Mouse (Mus musculus) kidney, adult 2 months (tissue): ENCODE results near the gene Cd300ld2. TPM values are rescaled to one million over a fixed set of nuclear protein-coding genes. Genes with fewer than 3 reads are reported as not detected.

ENCODE experiments used
- DNase-seq: peaks from one replicate; pipeline ENCODE4 v3.0.0; 2021
- H3K27ac ChIP-seq: fragments of 200-500 bp; 2 replicates; pipeline ENCODE4 v1.5.1; 2012; ENCODE audit warnings: low read depth, low read length, control low read depth, inconsistent platforms; ENCODE audit not compliant: insufficient read depth
- H3K27me3 ChIP-seq: fragments of 200-500 bp; replicated peaks from 2 replicates; pipeline ENCODE4 v1.6.1; 2012; ENCODE audit warnings: mild to moderate bottlenecking, moderate library complexity, low read length, inconsistent platforms; ENCODE audit not compliant: control insufficient read depth, insufficient read depth
- H3K36me3 ChIP-seq: fragments of 200-500 bp; 2 replicates; pipeline ENCODE4 v1.6.1; 2012; ENCODE audit warnings: mild to moderate bottlenecking, moderate library complexity, low read length, inconsistent platforms; ENCODE audit not compliant: control insufficient read depth, insufficient read depth
- H3K4me1 ChIP-seq: fragments of 200-500 bp; 2 replicates; pipeline ENCODE4 v1.6.1; 2011; ENCODE audit warnings: low read length; ENCODE audit not compliant: control insufficient read depth, insufficient read depth
- H3K4me3 ChIP-seq: fragments of 200-500 bp; 2 replicates; pipeline ENCODE4 v1.5.1; 2011; ENCODE audit warnings: mild to moderate bottlenecking, low read depth, low read length, control low read depth; ENCODE audit not compliant: insufficient read depth
- CTCF ChIP-seq: fragments of 200-500 bp; conservative IDR thresholded peaks from 2 replicates; pipeline ENCODE4 v1.5.1; 2011; ENCODE audit warnings: low read depth, mild to moderate bottlenecking, control low read depth, low read length, moderate library complexity, mixed read lengths; ENCODE audit not compliant: insufficient read depth, insufficient read length
- POLR2A ChIP-seq: fragments of 200-500 bp; IDR thresholded peaks from one replicate; pipeline ENCODE4 v1.6.1; 2011; ENCODE audit warnings: low read depth, low read length, control low read depth
- WGBS: fragments of 180-500 bp; shearing (Covaris S2); methylation state at CpG from one replicate; pipeline ENCODE4 v1.1.7; 2018; 5-methylcytosine and 5-hydroxymethylcytosine counted together
- polyA plus RNA-seq: library from polyadenylated mRNA; depleted of rRNA; stranded (reverse); fragments of >200 nt; gene quantifications from 2 replicates; pipeline ENCODE4 v1.2.3, GENCODE M21; 2012; rRNA removed

Cd300ld2 gene
- polyA plus RNA-seq, 1 experiment, result 0.39 TPM

DNA sequence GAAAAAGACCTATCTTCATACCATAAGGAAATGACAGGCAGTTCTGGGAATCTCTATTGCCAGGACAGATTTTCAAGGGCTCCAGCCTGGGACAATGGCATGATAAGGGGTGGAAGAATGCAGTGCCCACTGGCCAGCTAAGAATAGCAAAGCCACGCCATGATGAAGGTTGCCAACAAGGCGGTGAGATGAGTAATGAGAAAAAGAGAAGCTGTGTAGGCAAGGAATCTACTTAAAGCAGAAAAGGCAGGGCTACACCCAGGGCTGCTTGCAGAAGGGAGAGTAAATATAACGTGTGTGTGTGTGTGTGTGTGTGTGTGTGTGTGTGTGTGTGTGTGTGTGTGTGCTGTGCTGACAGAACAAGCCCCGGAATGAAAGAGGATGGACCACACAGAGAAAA is 34.1 kb downstream of the Cd300ld2 start:
- Histone ChIP-seq H3K36me3 (no peaks in the 10 kb centered on the region), H3K27ac (no peak overlapping the region), H3K4me1 (no peaks in the 10 kb centered on the region), H3K4me3 (no peak overlapping the region), H3K27me3 (no peaks in the 10 kb centered on the region)
- TF ChIP-seq POLR2A, result no peak
- TF ChIP-seq CTCF, result no peak
- DNase-seq, result no peak
- 77% methylated on average over 4 of the region's 4 CpGs for WGBS

DNA sequence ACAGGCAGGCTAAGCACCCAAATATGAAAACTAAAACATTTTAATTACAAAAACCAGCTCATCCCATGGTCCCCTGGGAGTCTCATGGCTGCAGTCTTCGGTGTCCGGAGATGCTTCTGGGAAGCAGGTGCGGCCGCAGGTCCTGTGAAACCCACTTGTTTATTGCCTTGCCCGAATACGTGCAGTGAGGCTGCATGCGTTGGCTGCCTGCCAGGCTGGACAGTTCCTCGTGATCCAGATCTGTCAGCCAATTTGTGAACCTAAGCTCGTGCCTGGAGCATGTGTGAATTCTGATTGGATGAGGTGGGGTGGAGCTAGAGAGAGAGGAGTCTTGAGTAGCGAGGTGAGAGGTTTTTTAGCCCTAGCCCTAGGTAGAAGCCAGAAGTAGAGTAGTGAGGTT is 43.3 kb downstream of the Cd300ld2 start:
- Histone ChIP-seq H3K36me3 (no peaks in the 10 kb centered on the region), H3K27ac (no peak overlapping the region), H3K4me3 (no peak overlapping the region), H3K27me3 (no peaks in the 10 kb centered on the region; the same call in 1 of the 2 replicates), H3K4me1 (no peaks in the 10 kb centered on the region)
- WGBS, result 76% methylated on average over 10 of the region's 10 CpGs
- no peak for DNase-seq
- TF ChIP-seq POLR2A, result no peak
- no peak for TF ChIP-seq CTCF

DNA sequence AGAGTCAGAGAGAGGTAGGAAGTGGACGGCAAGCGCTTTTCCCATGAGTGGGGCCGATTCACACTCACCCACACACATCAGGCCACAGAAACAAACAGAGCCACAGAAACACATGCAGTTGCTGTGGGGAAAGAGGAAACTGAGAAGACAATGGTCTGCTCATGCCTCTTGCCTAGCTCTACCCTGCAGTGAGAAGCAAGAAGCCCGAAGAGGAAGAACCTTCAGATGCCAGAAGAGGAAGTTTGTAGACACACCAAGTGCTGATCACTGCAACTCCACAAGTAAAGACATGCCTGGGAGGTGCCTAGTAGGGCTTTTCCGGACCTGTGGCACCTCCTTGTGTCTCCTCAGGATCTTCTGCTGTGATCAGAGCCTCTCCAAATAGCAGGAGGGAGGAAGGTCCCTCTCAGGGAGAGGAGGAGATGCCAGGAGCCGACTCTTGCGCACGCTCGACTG is 47.2 kb downstream of the Cd300ld2 start, which contains the start of gene Cd300c:
Cd300c (minus strand) TSS at position 406 of the 456 bp plus-strand sequence.
- Histone ChIP-seq H3K4me3 (no peak within 1 kb of the TSS), H3K4me1 (no peaks in the 10 kb centered on the region), H3K27me3 (no peaks in the 10 kb centered on the region; the same call in 1 of the 2 replicates), H3K36me3 (no peaks in the 10 kb centered on the region), H3K27ac (no peak within 1 kb of the TSS)
- WGBS, result 60% methylated on average over 9 of the region's 9 CpGs
- peak; percentile 14 for DNase-seq
- no peak for TF ChIP-seq POLR2A
- TF ChIP-seq CTCF, result no peak

DNA sequence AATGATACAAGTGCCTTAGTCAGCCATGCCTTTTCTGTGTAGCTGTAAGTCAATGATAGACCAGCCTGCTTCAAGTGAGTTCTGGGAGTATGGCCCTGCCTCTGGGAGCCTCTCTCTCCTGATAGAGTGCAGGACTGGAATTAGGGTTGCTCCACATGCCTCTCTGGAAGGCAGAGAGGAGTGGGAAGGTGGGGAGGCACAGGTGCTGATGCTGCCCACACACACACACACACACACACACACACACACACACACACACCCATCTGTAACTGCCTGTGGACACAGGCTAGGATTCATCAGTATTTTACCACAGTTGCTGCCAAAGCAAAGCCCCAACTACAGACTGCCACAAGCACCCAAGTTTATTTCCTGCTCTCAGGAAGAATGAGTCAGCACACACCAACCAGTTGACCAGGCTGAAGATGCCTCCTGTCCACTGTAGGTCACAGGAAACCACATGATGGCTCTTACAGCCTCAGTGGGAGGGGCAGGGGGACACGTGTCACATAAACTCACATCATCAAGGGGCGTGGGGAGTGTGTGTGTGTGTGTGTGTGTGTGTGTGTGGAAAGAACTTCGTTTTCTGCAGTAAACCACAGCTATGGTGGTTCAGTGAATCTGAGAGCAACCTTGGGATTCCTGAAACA is 50.7 kb downstream of the Cd300ld2 start:
- 29% methylated on average over 3 of the region's 3 CpGs for whole genome bisulfite sequencing

DNA sequence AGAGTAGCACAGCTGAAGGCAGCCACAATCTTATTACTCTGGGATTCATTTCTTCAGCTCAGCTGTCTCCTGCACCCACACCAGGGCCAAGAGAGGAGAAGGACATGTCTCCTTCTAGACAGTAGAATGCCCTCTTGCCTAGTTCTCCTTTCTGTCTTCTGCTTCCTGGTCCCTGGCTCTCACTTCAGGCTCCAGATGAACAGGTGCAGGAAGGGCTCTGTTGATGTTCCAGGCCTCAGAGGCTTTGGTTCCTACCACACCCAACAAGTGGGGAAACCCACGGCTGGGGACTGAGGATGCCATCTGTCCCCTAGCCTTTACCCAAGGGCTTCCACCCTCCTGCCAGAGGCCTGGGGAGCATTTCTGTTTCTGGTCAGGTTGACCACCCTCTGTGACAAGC is 55.6 kb downstream of the Cd300ld2 start:
- H3K4me1 ChIP-seq, result no peaks in the 10 kb centered on the region
- TF ChIP-seq CTCF, result no peak
- no peak for TF ChIP-seq POLR2A
- H3K4me3 ChIP-seq, result no peak overlapping the region
- 80% methylated on average over 1 of the region's 1 CpGs for WGBS
- H3K27me3 ChIP-seq, result no peaks in the 10 kb centered on the region
- no peaks in the 10 kb centered on the region for H3K36me3 ChIP-seq
- DNase-seq, result no peak
- H3K27ac ChIP-seq, result no peak overlapping the region

More for the DNA sequence above, 50.7 kb downstream of the Cd300ld2 start:
- H3K27ac ChIP-seq, result no peak overlapping the region
- H3K27me3 ChIP-seq, result no peaks in the 10 kb centered on the region
- no peak overlapping the region for H3K4me3 ChIP-seq
- no peaks in the 10 kb centered on the region for H3K4me1 ChIP-seq
- H3K36me3 ChIP-seq, result no peaks in the 10 kb centered on the region
- no peak for TF ChIP-seq CTCF
- no peak for TF ChIP-seq POLR2A
- DNase-seq, result no peak

Other genes with a start within 250 kb of the Cd300ld2 start
- gene Btbd17, start 220.2 kb downstream of the Cd300ld2 start, polyA plus RNA-seq, result 0.12 and 0.13 TPM in 2 replicates
- gene Gpr142, start 217.3 kb downstream of the Cd300ld2 start, polyA plus RNA-seq, result not detected in 2 replicates
- 241 and 285 TPM in 2 replicates for gene Gprc5c, start 165.0 kb downstream of the Cd300ld2 start, polyA plus RNA-seq
- 0.61 and 0.91 TPM in 2 replicates for gene Cd300a, start 126.2 kb downstream of the Cd300ld2 start, polyA plus RNA-seq
- gene Cd300lb, start 81.8 kb downstream of the Cd300ld2 start, polyA plus RNA-seq, result 0.18 and 0.33 TPM in 2 replicates
- 0.72 TPM in 1 of 2 replicates, not detected in the other for gene Cd300c, start 47.0 kb downstream of the Cd300ld2 start, polyA plus RNA-seq
- 1.2 and 1.8 TPM in 2 replicates for gene Cd300ld, start 26.3 kb downstream of the Cd300ld2 start, polyA plus RNA-seq
- 2.7 and 3.9 TPM in 2 replicates for gene Cd300c2, start 14.3 kb downstream of the Cd300ld2 start, polyA plus RNA-seq
- 2.3 TPM in 1 of 2 replicates, not detected in the other for gene Cd300ld4, start 10.8 kb upstream of the Cd300ld2 start, polyA plus RNA-seq
- 0.86 and 3.6 TPM in 2 replicates for gene Cd300ld5, start 21.6 kb upstream of the Cd300ld2 start, polyA plus RNA-seq
- gene Cd300ld3, start 32.2 kb upstream of the Cd300ld2 start, polyA plus RNA-seq, result 8.1 and 15.8 TPM in 2 replicates
- gene Cd300e, start 46.0 kb upstream of the Cd300ld2 start, polyA plus RNA-seq, result 0.12 and 0.13 TPM in 2 replicates
- 0.42 and 1.1 TPM in 2 replicates for gene Rab37, start 75.2 kb upstream of the Cd300ld2 start, polyA plus RNA-seq
- gene Cd300lf, start 117.8 kb upstream of the Cd300ld2 start, polyA plus RNA-seq, result 0.29 and 1.2 TPM in 2 replicates
- 229 and 239 TPM in 2 replicates for gene Slc9a3r1, start 147.1 kb upstream of the Cd300ld2 start, polyA plus RNA-seq
- 13.0 and 14.8 TPM in 2 replicates for gene Tmem104, start 171.3 kb upstream of the Cd300ld2 start, polyA plus RNA-seq
- 32.4 and 35.3 TPM in 2 replicates for gene Nat9, start 171.7 kb upstream of the Cd300ld2 start, polyA plus RNA-seq